Mouse (Mus musculus): ENCODE data around the gene Ywhah.

DNA sequence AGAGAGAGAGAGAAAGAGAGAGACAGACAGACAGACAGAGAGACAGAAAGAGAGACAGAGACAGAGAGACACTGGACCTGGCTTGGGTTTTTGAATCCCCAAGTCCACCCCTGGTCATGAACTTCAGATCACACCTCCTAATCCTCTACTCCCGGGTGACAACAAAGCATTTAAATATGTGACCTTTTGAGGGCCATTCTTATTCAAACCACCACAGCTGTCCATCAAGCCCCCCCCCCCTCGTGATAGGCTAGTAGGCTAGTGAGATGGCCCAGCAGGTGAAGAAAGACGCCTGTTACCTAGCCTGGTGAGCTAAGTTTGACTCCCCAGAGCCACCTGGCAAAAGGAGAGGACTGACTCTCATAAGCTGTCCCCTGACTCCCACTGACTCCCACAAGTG lies 16.3 kb downstream of the Ywhah start:
- no peak for TF ChIP-seq EP300 (IDR thresholded peaks at IDR 0.05; ENCODE audit: low read depth)
- TF ChIP-seq CTCF (IDR thresholded peaks at IDR 0.05; ENCODE audit: low read depth), result no peak
